Mouse (Mus musculus) erythroblast, embryonic 14.5 days (primary cell): ENCODE data around the gene Mybpc2.

Experiments
- GATA1 ChIP-seq: IDR thresholded peaks from 2 replicates; pipeline ENCODE4 v1.6.1; 2012; ENCODE audit warnings: low read length, inconsistent platforms, mixed read lengths
- TAL1 ChIP-seq: IDR thresholded peaks from 3 replicates; pipeline ENCODE4 v1.6.1; 2012; ENCODE audit warnings: low read length, inconsistent platforms, mixed read lengths

- TF ChIP-seq TAL1 (no peak), GATA1 (no peak)
Observed at GRCm38 (mm10) chr7:44453256-44453655, 71.2 kb downstream of the Mybpc2 start.
